Mouse (Mus musculus) megakaryocyte, embryonic 14.5 days (primary cell): ENCODE data around the gene Fam192a. TPM values are rescaled to one million over a fixed set of nuclear protein-coding genes. Genes with fewer than 3 reads are reported as not detected.

Experiments
- H3K27me3 ChIP-seq: replicated peaks from 2 replicates; pipeline ENCODE3; 2012; ENCODE audit warnings: inconsistent platforms
- H3K36me3 ChIP-seq: replicated peaks from 2 replicates; pipeline ENCODE3; 2012; ENCODE audit warnings: low read length, inconsistent platforms, mixed read lengths
- H3K4me1 ChIP-seq: 2 replicates; pipeline ENCODE4 v1.6.1; 2012; ENCODE audit warnings: inconsistent platforms
- H3K4me3 ChIP-seq: replicated peaks from 2 replicates; pipeline ENCODE3; 2012; ENCODE audit warnings: moderate library complexity, mild to moderate bottlenecking, inconsistent platforms
- H3K9me3 ChIP-seq: 2 replicates; pipeline ENCODE4 v1.6.1; 2012; ENCODE audit warnings: inconsistent platforms
- FLI1 ChIP-seq: IDR thresholded peaks from 2 replicates; pipeline ENCODE4 v1.6.1; 2012; ENCODE audit warnings: low read length, inconsistent platforms, mixed read lengths
- GATA1 ChIP-seq: IDR thresholded peaks from 3 replicates; pipeline ENCODE4 v1.6.1; 2012; ENCODE audit warnings: mixed read lengths, low read length, inconsistent platforms, borderline replicate concordance
- polyA plus RNA-seq: library from polyadenylated mRNA; stranded (reverse); fragments of >175 nt; gene quantifications from 2 replicates; pipeline ENCODE4 v1.2.3, GENCODE M21; 2012; ENCODE audit warnings: low replicate concordance; ENCODE audit not compliant: insufficient read depth

Gene Fam192a
- 11.1 and 44.5 TPM in 2 replicates for polyA plus RNA-seq

- Histone ChIP-seq H3K4me3 (peak within 1 kb of the TSS; percentile 100), H3K4me1 (peaks cover 44% of the 10 kb centered on the region), H3K27me3 (no peaks in the 10 kb centered on the region), H3K9me3 (no peaks in the 10 kb centered on the region), H3K36me3 (peaks cover 11% of the 10 kb centered on the region)
- TF ChIP-seq FLI1 (peak; percentile 55; the same call in 1 of the 2 replicates), GATA1 (no peak)
Observed at GRCm38 (mm10) chr8:94601607-94602385, at the start of gene Fam192a, which contains the start of gene Rspry1. Gene Fam192a, minus strand, starts transcription at chr8:94601997. Gene Rspry1, plus strand, starts transcription at chr8:94601937.

GRCm38 (mm10) chr8:94649496-94649895 lies 47.7 kb upstream of the Fam192a start:
- H3K36me3 ChIP-seq = peaks cover 90% of the 10 kb centered on the region
- peaks cover 28% of the 10 kb centered on the region for H3K4me1 ChIP-seq
- no peaks in the 10 kb centered on the region for H3K27me3 ChIP-seq
- H3K9me3 ChIP-seq = 0 out of 2 replicates have a peak, but pooled peaks cover 3% of the 10 kb centered on the region
- no peak overlapping the region for H3K4me3 ChIP-seq
- TF ChIP-seq FLI1 (no peak), GATA1 (no peak)

GRCm38 (mm10) chr8:94646165-94646564 lies 44.4 kb upstream of the Fam192a start:
- Histone ChIP-seq H3K9me3 (0 out of 2 replicates have a peak, but pooled peaks cover 3% of the 10 kb centered on the region), H3K27me3 (no peaks in the 10 kb centered on the region), H3K4me1 (peaks cover 44% of the 10 kb centered on the region), H3K36me3 (peaks cover 93% of the 10 kb centered on the region), H3K4me3 (no peak overlapping the region)
- no peak for TF ChIP-seq GATA1
- no peak for TF ChIP-seq FLI1

- Histone ChIP-seq H3K27me3 (no peaks in the 10 kb centered on the region), H3K4me3 (no peak overlapping the region), H3K36me3 (peaks cover 95% of the 10 kb centered on the region), H3K4me1 (peaks cover 44% of the 10 kb centered on the region), H3K9me3 (0 out of 2 replicates have a peak, but pooled peaks cover 3% of the 10 kb centered on the region)
- no peak for TF ChIP-seq GATA1
- TF ChIP-seq FLI1 = no peak
Observed at GRCm38 (mm10) chr8:94645202-94645601, 43.4 kb upstream of the Fam192a start.

- Histone ChIP-seq H3K4me3 (no peak overlapping the region), H3K36me3 (peaks cover 100% of the 10 kb centered on the region), H3K9me3 (0 out of 2 replicates have a peak, but pooled peaks cover under 1% of the 10 kb centered on the region), H3K27me3 (no peaks in the 10 kb centered on the region), H3K4me1 (peaks cover 39% of the 10 kb centered on the region)
- TF ChIP-seq GATA1 (no peak), FLI1 (no peak)
Observed at GRCm38 (mm10) chr8:94641938-94642337, 40.1 kb upstream of the Fam192a start.

GRCm38 (mm10) chr8:94641183-94641582 lies 39.4 kb upstream of the Fam192a start:
- Histone ChIP-seq H3K4me3 (no peak overlapping the region), H3K9me3 (no peaks in the 10 kb centered on the region), H3K27me3 (no peaks in the 10 kb centered on the region), H3K4me1 (peaks cover 42% of the 10 kb centered on the region), H3K36me3 (peaks cover 100% of the 10 kb centered on the region)
- TF ChIP-seq GATA1 = no peak
- TF ChIP-seq FLI1 = no peak

GRCm38 (mm10) chr8:94634211-94634610 lies 32.4 kb upstream of the Fam192a start:
- peaks cover 47% of the 10 kb centered on the region for H3K4me1 ChIP-seq
- no peaks in the 10 kb centered on the region for H3K27me3 ChIP-seq
- H3K4me3 ChIP-seq = peak overlapping the region; percentile 1
- H3K36me3 ChIP-seq = peaks cover 96% of the 10 kb centered on the region
- no peaks in the 10 kb centered on the region for H3K9me3 ChIP-seq
- TF ChIP-seq FLI1 (no peak), GATA1 (peak; percentile 33; the same call in 1 of the 3 replicates)

- H3K4me3 ChIP-seq = peak overlapping the region; percentile 23
- H3K4me1 ChIP-seq = peaks cover 47% of the 10 kb centered on the region
- no peaks in the 10 kb centered on the region for H3K27me3 ChIP-seq
- no peaks in the 10 kb centered on the region for H3K9me3 ChIP-seq
- TF ChIP-seq GATA1 = no peak
- TF ChIP-seq FLI1 = no peak
- peaks cover 96% of the 10 kb centered on the region for H3K36me3 ChIP-seq
Observed at GRCm38 (mm10) chr8:94633564-94634194, 31.9 kb upstream of the Fam192a start.

GRCm38 (mm10) chr8:94624885-94625284 lies 23.1 kb upstream of the Fam192a start:
- no peak for TF ChIP-seq GATA1
- no peak for TF ChIP-seq FLI1
- peaks cover 5% of the 10 kb centered on the region; the same call in 1 of the 2 replicates for H3K4me1 ChIP-seq
- no peak overlapping the region for H3K4me3 ChIP-seq
- H3K9me3 ChIP-seq = no peaks in the 10 kb centered on the region
- H3K36me3 ChIP-seq = peaks cover 70% of the 10 kb centered on the region
- no peaks in the 10 kb centered on the region for H3K27me3 ChIP-seq

- Histone ChIP-seq H3K27me3 (no peaks in the 10 kb centered on the region), H3K9me3 (no peaks in the 10 kb centered on the region), H3K36me3 (peaks cover 31% of the 10 kb centered on the region), H3K4me1 (peaks cover 33% of the 10 kb centered on the region), H3K4me3 (no peak overlapping the region)
- no peak for TF ChIP-seq FLI1
- TF ChIP-seq GATA1 = no peak
Observed at GRCm38 (mm10) chr8:94607064-94607463, 5.3 kb upstream of the Fam192a start.
